Mouse (Mus musculus): ENCODE results near the gene Zdhhc14. TPM values are rescaled to one million over a fixed set of nuclear protein-coding genes. Genes with fewer than 3 reads are reported as not detected.
A peak's percentile ranks its signal among the peaks of the same experiment; 100 is the strongest.

Gene Zdhhc14
- 0.86 TPM for polyA plus RNA-seq (2012; fragmentation: generic; extraction: Trizol)

GRCm38 (mm10) chr17:5491801-5492745 lies at the start of gene Zdhhc14:
TSS of gene Zdhhc14 (plus strand) at chr17:5492557.
- H3K79me2 ChIP-seq (ENCODE audit: control insufficient read depth, insufficient read depth) = no peaks in the 10 kb centered on the region
- peak within 1 kb of the TSS; percentile 99 for H3K4me2 ChIP-seq (ENCODE audit: low read depth)
- peaks cover 32% of the 10 kb centered on the region for H3K27me3 ChIP-seq (ENCODE audit: control insufficient read depth, insufficient read depth, insufficient read length)
- TF ChIP-seq MYOD1 (IDR thresholded peaks at IDR 0.05; ENCODE audit: control insufficient read depth in 1 of 3, insufficient read length in 2 of 3, low read depth in 2 of 3) (peak in 1 of 3 experiments; percentile 8), CEBPB (IDR thresholded peaks at IDR 0.05; ENCODE audit: insufficient read depth, poor library complexity, severe bottlenecking) (no peak), POLR2A (IDR thresholded peaks at IDR 0.05; ENCODE audit: insufficient read length, low read depth) (peak; percentile 52)
- no peaks in the 10 kb centered on the region for H3K36me3 ChIP-seq (ENCODE audit: control insufficient read depth, insufficient read depth)
- peak within 1 kb of the TSS; percentile 33 for H3K4me3 ChIP-seq
- H3ac ChIP-seq (ENCODE audit: control insufficient read depth, insufficient read length) = peak within 1 kb of the TSS; percentile 33

GRCm38 (mm10) chr17:5443260-5443659 lies 49.1 kb upstream of the Zdhhc14 start:
- peaks cover 9% of the 10 kb centered on the region for H3K79me2 ChIP-seq (ENCODE audit: control insufficient read depth, insufficient read depth)
- TF ChIP-seq POLR2A (IDR thresholded peaks at IDR 0.05; ENCODE audit: insufficient read length, low read depth) = no peak
- no peak for TF ChIP-seq E2F4 (IDR thresholded peaks at IDR 0.05; ENCODE audit: insufficient read depth)
- no peak for TF ChIP-seq MYOD1 (IDR thresholded peaks at IDR 0.05; ENCODE audit: control insufficient read depth in 1 of 3, insufficient read length in 2 of 3, low read depth in 2 of 3)
- no peak for TF ChIP-seq TCF3 (IDR thresholded peaks at IDR 0.05; ENCODE audit: insufficient read length, low read depth)
- no peak for TF ChIP-seq REST (IDR thresholded peaks at IDR 0.05; ENCODE audit: insufficient read depth, insufficient read length)
- TF ChIP-seq POLR2AphosphoS2 (IDR thresholded peaks at IDR 0.05; ENCODE audit: insufficient read length, low read depth) = no peak
- no peak for TF ChIP-seq MYOG (IDR thresholded peaks at IDR 0.05; ENCODE audit: control insufficient read depth in 1 of 3, insufficient read depth in 1 of 3, insufficient read length in 2 of 3, low read depth in 2 of 3)
- TF ChIP-seq USF1 (IDR thresholded peaks at IDR 0.05; ENCODE audit: low read depth) = no peak
- no peak for TF ChIP-seq CEBPB (IDR thresholded peaks at IDR 0.05; ENCODE audit: insufficient read depth, poor library complexity, severe bottlenecking)
- TF ChIP-seq SRF (IDR thresholded peaks at IDR 0.05; ENCODE audit: control insufficient read depth, insufficient read length, low read depth) = no peak
- no peak for TF ChIP-seq TCF12 (IDR thresholded peaks at IDR 0.05; ENCODE audit: insufficient read depth, poor library complexity, severe bottlenecking)
- no peak overlapping the region for H3K4me2 ChIP-seq (ENCODE audit: low read depth)
- H3K36me3 ChIP-seq (ENCODE audit: control insufficient read depth, insufficient read depth) = no peaks in the 10 kb centered on the region
- no peak overlapping the region for H3ac ChIP-seq (ENCODE audit: control insufficient read depth, insufficient read length)
- H3K4me3 ChIP-seq = no peak overlapping the region
- peaks cover 4% of the 10 kb centered on the region for H3K27me3 ChIP-seq (ENCODE audit: control insufficient read depth, insufficient read depth, insufficient read length)

GRCm38 (mm10) chr17:5443751-5444150 lies 48.6 kb upstream of the Zdhhc14 start:
- Histone ChIP-seq H3K36me3 (ENCODE audit: control insufficient read depth, insufficient read depth) (no peaks in the 10 kb centered on the region), H3K4me2 (ENCODE audit: low read depth) (no peak overlapping the region), H3K79me2 (ENCODE audit: control insufficient read depth, insufficient read depth) (peaks cover 9% of the 10 kb centered on the region), H3ac (ENCODE audit: control insufficient read depth, insufficient read length) (no peak overlapping the region), H3K27me3 (ENCODE audit: control insufficient read depth, insufficient read depth, insufficient read length) (peaks cover 8% of the 10 kb centered on the region), H3K4me3 (no peak overlapping the region)
- TF ChIP-seq CEBPB (IDR thresholded peaks at IDR 0.05; ENCODE audit: insufficient read depth, poor library complexity, severe bottlenecking) (no peak), POLR2A (IDR thresholded peaks at IDR 0.05; ENCODE audit: insufficient read length, low read depth) (no peak), USF1 (IDR thresholded peaks at IDR 0.05; ENCODE audit: low read depth) (no peak), E2F4 (IDR thresholded peaks at IDR 0.05; ENCODE audit: insufficient read depth) (no peak), TCF12 (IDR thresholded peaks at IDR 0.05; ENCODE audit: insufficient read depth, poor library complexity, severe bottlenecking) (no peak), SRF (IDR thresholded peaks at IDR 0.05; ENCODE audit: control insufficient read depth, insufficient read length, low read depth) (no peak)

GRCm38 (mm10) chr17:5453657-5454056 lies 38.7 kb upstream of the Zdhhc14 start:
- Histone ChIP-seq H3K4me3 (no peak overlapping the region), H3ac (ENCODE audit: control insufficient read depth, insufficient read length) (no peak overlapping the region), H3K36me3 (ENCODE audit: control insufficient read depth, insufficient read depth) (no peaks in the 10 kb centered on the region), H3K79me2 (ENCODE audit: control insufficient read depth, insufficient read depth) (no peaks in the 10 kb centered on the region), H3K27me3 (ENCODE audit: control insufficient read depth, insufficient read depth, insufficient read length) (peaks cover 59% of the 10 kb centered on the region), H3K4me2 (ENCODE audit: low read depth) (no peak overlapping the region)
- no peak for TF ChIP-seq MYOG (IDR thresholded peaks at IDR 0.05; ENCODE audit: control insufficient read depth in 1 of 3, insufficient read depth in 1 of 3, insufficient read length in 2 of 3, low read depth in 2 of 3)
- TF ChIP-seq POLR2A (IDR thresholded peaks at IDR 0.05; ENCODE audit: insufficient read length, low read depth) = no peak
- TF ChIP-seq TCF3 (IDR thresholded peaks at IDR 0.05; ENCODE audit: insufficient read length, low read depth) = no peak
- no peak for TF ChIP-seq MAX (IDR thresholded peaks at IDR 0.05; ENCODE audit: low read depth)
- TF ChIP-seq CEBPB (IDR thresholded peaks at IDR 0.05; ENCODE audit: insufficient read depth, poor library complexity, severe bottlenecking) = no peak
- TF ChIP-seq TCF12 (IDR thresholded peaks at IDR 0.05; ENCODE audit: insufficient read depth, poor library complexity, severe bottlenecking) = no peak
- TF ChIP-seq REST (IDR thresholded peaks at IDR 0.05; ENCODE audit: insufficient read depth, insufficient read length) = no peak
- TF ChIP-seq E2F4 (IDR thresholded peaks at IDR 0.05; ENCODE audit: insufficient read depth) = no peak
- no peak for TF ChIP-seq SRF (IDR thresholded peaks at IDR 0.05; ENCODE audit: control insufficient read depth, insufficient read length, low read depth)

- TF ChIP-seq POLR2AphosphoS2 (IDR thresholded peaks at IDR 0.05; ENCODE audit: insufficient read length, low read depth) (no peak), MAX (IDR thresholded peaks at IDR 0.05; ENCODE audit: low read depth) (no peak), SRF (IDR thresholded peaks at IDR 0.05; ENCODE audit: control insufficient read depth, insufficient read length, low read depth) (no peak), REST (IDR thresholded peaks at IDR 0.05; ENCODE audit: insufficient read depth, insufficient read length) (no peak), TCF12 (IDR thresholded peaks at IDR 0.05; ENCODE audit: insufficient read depth, poor library complexity, severe bottlenecking) (no peak), MYOG (IDR thresholded peaks at IDR 0.05; ENCODE audit: control insufficient read depth in 1 of 3, insufficient read depth in 1 of 3, insufficient read length in 2 of 3, low read depth in 2 of 3) (no peak), E2F4 (IDR thresholded peaks at IDR 0.05; ENCODE audit: insufficient read depth) (no peak), MYOD1 (IDR thresholded peaks at IDR 0.05; ENCODE audit: control insufficient read depth in 1 of 3, insufficient read length in 2 of 3, low read depth in 2 of 3) (no peak), POLR2A (IDR thresholded peaks at IDR 0.05; ENCODE audit: insufficient read length, low read depth) (no peak), CEBPB (IDR thresholded peaks at IDR 0.05; ENCODE audit: insufficient read depth, poor library complexity, severe bottlenecking) (no peak), TCF3 (IDR thresholded peaks at IDR 0.05; ENCODE audit: insufficient read length, low read depth) (no peak), USF1 (IDR thresholded peaks at IDR 0.05; ENCODE audit: low read depth) (no peak)
- H3K4me2 ChIP-seq (ENCODE audit: low read depth) = no peak overlapping the region
- peaks cover 19% of the 10 kb centered on the region for H3K27me3 ChIP-seq (ENCODE audit: control insufficient read depth, insufficient read depth, insufficient read length)
- H3K4me3 ChIP-seq = no peak overlapping the region
- no peaks in the 10 kb centered on the region for H3K79me2 ChIP-seq (ENCODE audit: control insufficient read depth, insufficient read depth)
- H3ac ChIP-seq (ENCODE audit: control insufficient read depth, insufficient read length) = no peak overlapping the region
- H3K36me3 ChIP-seq (ENCODE audit: control insufficient read depth, insufficient read depth) = no peaks in the 10 kb centered on the region
Observed at GRCm38 (mm10) chr17:5463912-5464311, 28.4 kb upstream of the Zdhhc14 start.
